Mouse (Mus musculus): Measurements from ENCODE around the gene Ebf1.

Ebf1 gene

DNA sequence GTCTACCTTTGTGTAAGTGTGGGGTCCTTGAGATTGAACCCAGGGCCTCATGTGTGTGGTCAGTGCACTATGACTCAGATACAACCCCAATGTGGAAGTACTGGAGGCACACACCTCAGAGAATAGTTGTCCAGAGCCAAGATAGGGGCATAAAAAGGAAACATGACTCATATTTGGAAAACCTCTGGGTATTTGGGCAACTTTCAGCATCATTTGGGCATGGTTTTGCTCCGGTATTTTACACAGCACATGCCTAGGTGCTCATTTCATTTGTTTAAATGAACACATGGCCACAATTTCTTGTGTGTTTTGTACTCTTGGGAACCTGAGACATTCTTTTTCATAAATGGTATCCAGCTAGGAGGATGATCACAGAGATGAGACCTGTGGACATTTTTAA, 161.9 kb downstream of the Ebf1 start:
- no peak for DNase-seq (ENCODE audit: low spot score)

DNA sequence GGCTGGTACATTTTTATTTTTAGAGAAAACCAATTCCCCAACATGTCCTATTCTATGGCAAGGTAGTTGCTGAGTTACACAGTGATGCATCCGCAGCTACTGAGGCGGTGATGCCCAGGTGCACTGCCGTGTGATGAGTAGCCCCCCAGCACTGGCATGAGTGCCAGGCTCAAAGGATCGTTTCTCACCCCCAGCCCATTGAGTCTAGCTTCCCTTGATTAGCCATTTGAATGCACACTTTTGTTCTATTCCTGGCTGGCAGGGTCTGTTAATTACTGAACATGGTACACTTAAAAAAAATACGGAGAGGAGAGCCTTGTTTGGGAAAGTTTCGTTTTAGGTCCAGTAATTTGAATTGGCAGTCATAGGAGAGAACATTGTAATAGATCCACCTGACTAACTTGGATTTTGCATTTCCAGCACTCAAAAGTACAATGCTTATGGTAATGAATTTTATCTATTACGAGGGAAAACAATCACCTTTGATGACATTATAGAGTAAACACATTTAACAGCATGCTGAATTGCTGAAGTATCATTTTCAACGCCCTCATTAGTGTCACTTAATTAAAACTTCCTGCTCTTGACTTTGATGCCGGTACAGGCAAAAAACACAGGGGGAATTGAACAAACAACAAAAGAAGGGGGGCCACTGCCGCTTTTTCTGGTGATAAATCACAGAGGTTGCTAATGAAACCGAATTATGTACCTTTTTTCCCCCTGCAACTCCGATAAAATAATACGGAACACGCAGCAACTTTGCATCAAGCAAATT, 167.3 kb downstream of the Ebf1 start:
- DNase-seq (ENCODE audit: low spot score): no peak

DNA sequence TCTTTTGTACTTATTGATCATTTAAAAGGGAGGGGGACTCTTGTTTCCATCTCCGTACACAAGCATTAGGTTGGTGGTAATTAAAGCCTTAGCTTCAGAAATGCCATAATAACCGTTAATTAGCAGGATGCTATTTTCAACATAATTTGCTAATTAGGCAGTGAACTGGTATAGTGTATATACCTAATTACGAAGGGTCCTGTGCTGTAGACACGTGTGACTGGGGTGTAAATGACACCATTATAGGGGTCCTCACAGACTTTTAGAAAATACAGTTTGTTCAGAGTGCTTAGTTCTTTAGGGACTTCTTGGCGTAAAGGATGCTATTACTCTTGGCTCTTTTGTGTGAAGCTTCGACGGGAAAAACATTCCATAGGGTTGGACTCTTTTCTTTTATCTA, 167.9 kb downstream of the Ebf1 start:
- no peak for DNase-seq (ENCODE audit: low spot score)

DNA sequence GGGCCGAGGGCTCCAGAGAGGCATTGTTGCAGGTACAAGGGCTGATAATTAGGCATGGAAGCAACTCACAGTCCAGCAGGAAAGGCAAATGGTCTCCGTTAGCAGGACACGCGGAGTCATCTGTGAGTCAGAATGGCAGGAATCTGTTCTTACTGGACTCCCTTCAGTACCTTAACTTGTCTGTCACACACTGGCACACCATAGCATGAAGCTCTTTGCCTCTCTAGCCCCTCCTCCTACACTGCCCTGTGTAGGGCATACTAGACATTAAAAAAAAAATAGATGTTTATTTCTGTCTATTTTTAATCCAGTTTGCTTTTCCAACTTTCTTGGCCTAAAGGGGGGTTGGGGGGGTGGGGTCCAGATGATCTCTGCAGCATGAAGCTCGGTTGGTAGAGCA, 168.4 kb downstream of the Ebf1 start:
- no peak for DNase-seq (ENCODE audit: low spot score)

DNA sequence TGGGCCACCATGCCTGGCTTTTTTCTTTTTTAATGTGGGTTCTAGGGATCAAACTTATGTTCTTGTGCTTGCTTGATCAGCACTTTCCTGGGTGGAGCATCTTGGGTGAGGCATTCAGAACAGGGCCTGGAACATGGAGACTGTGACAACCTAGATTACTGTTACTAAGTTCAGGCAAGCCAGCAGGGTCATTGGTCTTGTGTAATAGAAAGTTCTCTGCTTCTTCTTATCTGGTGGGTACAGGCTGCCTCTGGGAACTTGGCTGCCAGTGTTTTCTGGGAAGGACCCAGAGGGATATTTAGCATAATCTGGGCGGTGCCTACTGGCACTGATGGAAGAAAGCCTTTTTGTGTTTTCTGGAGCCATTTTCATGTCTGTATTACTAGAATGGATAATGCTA, 170.9 kb downstream of the Ebf1 start:
- DNase-seq (ENCODE audit: low spot score): no peak

DNA sequence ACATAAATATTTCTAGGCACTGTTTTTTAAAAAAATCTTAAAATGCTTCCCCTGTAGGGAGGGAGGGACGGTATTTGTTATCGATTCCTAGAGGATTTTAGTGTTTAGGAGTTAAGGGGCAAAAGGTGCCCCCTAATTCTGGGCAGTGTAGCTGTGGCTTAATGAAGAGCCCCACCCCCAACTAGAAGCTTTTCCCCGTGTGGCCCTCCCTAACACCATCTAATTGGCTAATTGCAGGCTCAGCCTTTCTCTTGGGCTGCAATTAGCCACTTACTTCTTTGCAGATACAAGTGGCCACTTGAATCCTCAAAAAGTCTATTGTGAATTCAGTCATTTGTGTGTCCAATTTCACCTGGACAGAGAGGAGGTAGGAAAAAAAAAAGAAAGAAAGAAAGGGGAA, 175.7 kb downstream of the Ebf1 start:
- no peak for DNase-seq (ENCODE audit: low spot score)

DNA sequence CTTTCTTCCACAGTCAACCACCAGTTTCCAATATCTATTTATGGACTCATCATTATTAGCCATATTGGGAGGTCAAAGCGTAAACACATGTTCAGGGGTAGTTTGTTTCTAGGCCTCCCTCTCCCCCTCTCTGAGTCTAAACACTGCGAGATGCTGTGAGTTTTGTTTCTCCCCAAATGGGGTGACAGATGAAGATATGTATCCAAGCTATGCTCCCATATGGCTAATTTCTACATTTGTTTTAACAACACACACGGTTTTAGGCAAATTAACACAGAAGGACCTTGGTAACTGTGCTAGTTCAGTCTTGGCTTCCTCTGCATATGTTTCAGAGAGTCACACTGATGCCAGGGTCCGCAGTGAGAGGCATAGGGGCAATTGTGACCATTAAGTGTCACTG, 177.8 kb downstream of the Ebf1 start:
- no peak for DNase-seq (ENCODE audit: low spot score)

DNA sequence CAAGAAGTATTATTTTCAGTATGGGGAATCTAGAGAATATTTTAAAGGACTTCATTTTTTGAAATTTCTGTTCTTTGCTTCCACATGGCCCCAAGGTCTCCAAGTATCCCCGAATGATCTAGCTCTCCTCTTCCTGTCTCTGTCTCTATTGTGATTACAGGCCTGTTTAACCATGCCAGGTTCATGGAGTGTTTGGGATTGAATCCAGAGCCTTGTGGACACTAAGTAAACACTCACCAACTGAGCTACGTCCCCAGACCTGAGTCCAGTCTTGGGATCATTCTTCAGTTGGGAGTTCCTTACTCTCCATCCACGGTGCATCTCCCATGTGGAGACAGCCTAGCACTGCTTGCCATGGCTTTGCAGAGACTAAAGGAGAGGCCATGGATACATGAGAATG, 178.7 kb downstream of the Ebf1 start:
- DNase-seq (ENCODE audit: low spot score): no peak

DNA sequence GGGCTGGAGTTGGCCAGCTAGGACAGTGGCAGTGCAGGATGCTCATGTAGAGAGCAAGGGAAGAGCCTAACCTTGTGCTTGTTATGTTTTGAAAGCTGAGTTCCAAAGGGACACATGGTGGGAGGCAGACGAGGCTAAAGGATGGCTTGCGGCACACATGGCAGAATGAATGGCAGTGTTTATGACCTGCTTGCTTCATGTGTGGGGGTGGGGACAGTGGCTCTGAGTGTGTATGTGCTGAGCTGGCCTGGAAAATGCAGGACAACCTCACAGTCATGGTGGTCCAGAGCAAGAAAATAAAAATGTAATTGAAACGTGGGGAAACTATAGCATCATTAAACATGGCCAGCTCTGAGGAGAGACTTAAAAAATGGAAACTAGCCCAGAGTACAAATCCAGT, 181.2 kb downstream of the Ebf1 start:
- DNase-seq (ENCODE audit: low spot score): no peak

DNA sequence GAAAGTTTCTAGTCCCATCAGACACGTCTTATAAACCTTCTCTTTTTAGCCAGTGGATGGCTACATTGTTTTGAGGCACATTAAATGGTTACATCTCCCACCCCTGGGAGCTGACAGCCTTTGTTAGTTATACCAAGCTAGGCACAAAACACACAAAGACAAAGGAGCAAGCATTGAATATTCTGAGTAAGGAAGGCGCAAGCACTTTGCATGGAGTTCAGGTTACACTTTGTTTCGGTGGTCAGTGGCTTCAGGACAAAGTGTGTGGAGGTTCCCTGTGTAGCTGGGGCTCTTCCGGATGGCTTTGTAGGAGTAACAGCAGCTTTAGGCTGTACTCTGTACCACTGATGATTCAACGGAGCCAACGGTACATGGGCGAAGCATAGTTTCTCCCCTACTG, 186.9 kb downstream of the Ebf1 start:
- DNase-seq (ENCODE audit: low spot score): no peak

DNA sequence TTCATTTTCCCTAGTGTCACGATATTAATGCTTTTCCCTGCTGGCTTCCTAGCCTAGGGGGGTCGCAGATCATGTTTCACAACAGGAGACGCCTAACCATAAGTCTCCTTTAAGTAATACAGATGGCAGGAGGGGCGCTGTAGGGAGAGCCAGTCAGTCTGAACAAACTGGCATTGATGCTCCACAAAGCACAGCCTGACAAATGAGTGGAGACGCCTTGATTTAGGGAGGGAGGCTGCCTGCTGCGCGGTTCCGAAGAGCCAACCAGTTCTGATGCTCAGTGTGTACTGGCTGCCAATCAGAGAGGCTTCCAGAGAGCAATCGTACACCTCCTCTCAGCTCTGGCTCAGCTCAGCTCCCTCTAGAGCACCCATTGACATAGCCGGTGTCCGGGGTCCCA, 189.5 kb downstream of the Ebf1 start:
- DNase-seq (ENCODE audit: low spot score): no peak

DNA sequence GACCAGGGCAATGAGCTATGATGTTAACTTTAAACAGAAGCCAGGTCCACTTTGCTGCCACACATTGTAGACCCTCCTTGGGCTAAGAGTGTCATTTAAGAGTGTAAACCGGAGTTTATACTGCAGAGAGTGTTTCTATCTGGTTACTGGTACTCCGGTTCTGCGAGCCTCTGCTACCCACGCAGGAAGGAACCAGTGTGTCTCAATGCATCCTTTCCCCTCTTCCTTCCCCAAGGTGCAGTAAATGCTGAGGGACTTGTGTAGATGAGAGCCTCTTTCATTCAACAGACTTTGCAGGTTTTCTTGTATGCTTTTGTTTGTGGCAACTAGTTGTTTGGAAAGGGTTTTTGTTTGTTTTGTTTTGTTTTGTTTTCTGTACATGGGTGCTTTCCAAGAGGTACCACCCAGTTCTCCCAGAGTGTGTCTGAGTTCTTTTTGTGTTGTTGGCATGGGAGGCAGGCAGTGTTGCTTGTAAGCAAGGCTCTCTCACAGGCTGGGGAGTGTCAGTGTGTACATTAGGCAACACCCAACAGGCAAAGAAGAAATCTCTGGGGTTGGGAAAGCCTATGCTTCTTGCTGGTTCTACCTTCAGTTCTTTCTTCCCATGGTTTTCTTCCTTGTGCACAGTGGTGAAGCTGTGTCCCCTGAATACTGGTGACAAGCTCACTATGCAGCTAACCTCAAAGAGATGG, 191.9 kb downstream of the Ebf1 start:
- DNase-seq (ENCODE audit: low spot score): no peak

DNA sequence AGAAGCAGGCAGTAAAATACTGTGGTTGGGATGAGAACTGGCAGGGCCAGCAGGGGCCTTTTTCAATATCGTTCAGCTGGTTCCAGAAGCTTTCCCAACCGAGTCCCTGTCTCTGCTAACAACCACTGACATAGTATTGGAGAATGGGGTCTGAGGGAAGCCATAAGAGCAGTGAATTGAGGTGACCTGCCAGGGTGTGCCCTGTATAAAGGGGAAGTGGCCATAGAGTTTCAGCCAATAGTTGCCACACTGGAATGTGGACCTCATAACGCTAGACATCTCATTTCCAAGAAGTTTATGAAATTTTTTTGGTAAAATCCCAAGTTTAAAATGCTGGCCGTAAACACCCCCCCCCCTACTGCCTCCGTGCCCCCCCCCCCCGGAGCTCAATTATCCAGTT, 193.9 kb downstream of the Ebf1 start:
- no peak for DNase-seq (ENCODE audit: low spot score)

DNA sequence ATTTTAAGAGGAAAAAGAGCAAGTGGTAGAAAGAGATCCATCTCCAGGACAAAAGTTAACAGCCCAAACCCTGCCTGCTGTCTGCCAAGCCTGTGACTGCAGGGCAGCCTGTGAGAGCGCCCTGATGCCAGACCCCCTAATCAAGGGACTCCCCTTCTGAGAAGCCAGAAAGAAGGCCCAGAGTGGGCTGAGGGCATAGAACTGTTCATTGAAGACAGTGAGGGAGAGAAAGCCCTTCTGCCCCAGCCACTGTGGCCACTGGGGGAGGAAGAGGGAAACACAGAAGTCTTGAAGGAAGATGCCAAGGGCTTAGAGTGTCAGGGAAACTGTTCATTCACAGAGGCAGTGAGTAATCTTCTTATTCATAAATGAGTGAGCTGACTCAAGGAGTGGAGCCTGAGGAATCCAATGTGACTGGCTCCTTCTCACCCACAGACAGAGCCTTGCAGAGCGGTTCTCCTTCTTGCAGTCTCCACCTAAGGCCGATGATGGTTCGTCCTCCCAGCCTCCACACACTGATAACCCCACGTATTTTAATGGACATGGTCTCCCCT, 195.2 kb downstream of the Ebf1 start:
- DNase-seq (ENCODE audit: low spot score): no peak

DNA sequence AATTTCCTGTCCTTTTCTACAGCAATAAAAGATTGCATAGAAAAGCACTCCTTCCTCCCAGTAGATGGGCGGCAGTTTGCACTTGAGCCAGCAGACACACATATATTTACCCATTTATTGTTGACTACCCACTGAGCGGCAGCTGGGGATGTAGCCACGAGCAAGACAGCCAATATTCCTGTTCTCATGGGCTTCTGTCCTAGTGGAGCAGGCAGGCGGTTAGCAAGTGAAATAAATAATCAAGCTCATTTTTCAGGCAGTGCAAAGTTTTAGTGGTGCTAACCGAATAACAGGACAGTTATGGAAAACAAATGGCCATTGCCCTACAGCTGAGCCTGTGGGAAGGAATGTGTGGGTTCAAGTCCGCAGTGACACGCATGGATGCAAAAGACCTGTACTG, 196.4 kb downstream of the Ebf1 start:
- DNase-seq (ENCODE audit: low spot score): no peak

DNA sequence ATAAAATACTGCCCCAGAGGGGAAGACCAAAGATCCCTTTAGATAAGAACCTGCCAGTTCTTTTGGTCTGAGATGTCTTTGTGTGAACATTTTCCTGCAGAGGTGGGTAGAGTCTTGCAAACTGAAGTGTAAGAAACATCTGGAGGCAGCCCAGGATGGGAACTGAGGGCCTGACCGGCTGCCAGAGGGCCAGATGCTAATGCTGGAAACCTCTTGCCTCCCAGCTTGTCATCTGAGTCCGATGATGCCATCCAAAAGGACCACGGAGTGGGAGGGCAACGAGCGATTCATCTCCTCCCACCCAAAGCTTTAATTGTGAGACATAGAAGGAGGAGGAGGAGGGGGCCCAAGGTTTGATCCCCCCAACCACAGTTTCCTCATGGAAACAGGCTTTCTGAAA, 197.7 kb downstream of the Ebf1 start:
- no peak for DNase-seq (ENCODE audit: low spot score)

DNA sequence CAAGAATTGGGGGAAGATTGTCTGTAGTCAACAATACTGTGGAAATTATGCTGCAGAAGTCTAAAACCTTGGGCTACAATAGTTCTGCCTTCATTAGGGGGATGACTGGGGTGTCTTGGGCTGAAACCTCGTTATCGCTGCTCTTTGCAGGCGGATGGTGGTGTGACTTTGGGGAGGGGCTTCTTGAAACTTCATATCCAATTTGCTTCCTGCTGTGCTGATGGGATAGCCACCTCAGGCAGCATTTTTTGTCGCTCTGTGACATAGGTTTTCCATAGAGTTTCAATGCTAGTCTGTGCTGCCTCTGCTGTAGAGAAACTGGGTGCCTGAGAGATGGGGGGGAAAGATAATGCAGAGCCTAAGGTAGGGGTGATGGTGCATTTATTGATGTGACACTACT, 198.9 kb downstream of the Ebf1 start:
- DNase-seq (ENCODE audit: low spot score): no peak

DNA sequence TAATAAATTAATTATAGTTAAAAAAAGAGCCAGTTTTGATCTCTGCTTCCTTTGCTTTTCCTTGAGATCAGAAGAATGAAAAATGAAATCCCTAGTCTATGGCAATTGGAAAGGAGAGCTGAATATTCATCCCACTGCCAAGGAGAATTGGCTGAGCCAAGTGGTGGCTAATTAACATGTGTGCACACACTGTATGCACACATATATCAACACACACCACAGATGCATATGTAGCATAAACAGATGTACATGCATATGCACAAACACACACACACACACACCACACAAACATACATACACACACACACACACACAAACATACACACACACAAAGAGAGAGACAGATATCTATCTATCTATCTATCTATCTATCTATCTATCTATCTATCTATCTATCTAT, 205.2 kb downstream of the Ebf1 start:
- DNase-seq (ENCODE audit: low spot score): no peak

DNA sequence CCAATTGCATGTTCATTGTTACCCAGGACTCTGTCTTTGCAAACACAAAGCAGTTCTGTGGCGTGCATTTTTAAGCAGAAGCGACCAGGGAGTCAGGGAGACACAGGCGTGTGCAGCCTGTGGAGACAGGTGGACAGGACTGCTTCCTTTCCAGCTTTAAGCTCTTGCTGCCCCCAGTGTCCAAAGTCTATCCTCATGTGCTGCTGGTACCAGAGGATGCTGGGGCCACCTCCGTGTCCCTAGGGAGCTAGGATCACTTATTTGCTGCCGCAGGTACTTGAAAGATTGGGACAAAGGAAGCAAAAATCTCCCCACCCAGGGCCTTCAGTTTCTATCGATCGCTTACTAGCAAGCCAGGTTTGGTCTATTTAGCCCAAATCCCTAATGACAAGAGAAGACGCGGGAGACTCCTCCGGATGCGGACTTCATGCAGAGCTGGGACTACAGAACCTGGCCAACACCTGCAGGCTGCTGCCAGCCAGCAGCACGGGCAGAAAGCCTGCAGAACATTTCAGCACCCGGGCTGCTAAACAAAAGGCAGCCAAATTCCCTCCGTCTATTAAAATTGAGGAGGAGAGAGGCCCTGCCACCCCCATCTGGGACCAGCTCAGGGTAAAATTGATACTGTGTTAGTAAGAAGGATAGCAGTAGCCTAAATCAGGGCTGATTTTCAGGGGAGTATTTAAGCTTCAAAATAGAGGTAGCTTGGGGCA, 215.3 kb downstream of the Ebf1 start:
- DNase-seq (ENCODE audit: low spot score): no peak

DNA sequence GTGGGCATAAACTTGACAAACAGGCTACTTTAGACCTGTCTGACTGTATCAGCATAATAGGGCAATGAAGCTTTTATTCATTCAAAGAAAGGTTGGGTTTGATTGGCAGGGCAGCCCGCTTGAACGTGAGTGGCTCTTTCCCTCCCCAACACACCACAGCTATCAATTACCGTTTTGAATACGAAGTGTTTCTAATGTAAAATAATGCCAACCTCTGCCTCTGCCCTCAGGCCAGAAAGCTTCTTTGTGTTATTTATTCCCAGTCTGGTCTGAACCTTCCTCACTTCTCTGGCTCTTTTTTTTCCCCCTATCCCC, 215.8 kb downstream of the Ebf1 start:
- no peak for DNase-seq (ENCODE audit: low spot score)

DNA sequence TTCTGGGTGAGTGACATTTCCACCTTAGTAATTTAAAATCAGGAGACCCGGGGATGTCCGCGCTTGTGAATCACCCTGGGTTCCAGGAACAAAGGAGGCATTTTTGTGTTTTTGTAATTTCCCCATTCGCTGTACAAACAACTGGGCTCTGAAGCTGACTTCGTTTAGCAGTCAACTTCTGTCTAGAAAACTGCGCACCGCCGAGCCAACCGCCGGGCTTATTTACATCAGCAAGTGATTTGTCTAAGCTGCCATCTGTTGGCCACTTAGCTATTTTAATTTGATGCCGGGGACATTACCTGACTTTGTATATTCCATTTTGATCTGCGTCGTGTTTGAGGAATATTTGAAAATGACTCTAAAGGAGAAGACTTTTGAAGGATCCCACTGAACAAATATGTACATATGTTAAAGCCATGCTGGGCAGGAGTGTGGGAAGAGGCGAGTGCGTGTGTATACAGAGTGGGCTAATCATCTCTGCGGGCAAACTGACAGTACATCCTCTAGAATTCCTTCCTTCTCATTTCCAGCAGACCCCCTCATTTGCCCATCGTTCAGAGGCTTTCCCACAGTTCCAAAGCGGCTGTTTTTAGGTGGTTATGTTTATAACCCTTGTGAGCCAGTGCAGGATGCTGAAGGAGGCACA, 216.4 kb downstream of the Ebf1 start:
- no peak for DNase-seq (ENCODE audit: low spot score)

DNA sequence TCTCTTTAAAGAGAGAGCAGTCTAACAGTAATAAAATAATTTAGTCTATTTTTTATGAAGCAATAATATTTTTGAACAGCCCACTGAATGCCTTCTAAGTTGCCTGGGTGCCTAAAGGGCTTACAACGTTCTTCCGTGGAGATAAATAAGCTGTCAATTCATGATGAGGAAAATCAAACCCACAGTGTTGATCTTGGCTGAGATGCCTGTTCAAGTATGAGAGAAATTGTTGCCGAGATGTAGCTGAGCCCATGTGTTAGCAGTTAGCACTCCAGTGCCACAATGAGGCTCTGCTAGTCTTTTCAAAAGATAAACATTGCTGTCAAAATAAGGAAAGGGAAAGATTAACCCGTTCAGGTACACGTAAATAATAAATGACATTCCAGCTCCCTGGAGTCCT, 218.0 kb downstream of the Ebf1 start:
- DNase-seq (ENCODE audit: low spot score): no peak

DNA sequence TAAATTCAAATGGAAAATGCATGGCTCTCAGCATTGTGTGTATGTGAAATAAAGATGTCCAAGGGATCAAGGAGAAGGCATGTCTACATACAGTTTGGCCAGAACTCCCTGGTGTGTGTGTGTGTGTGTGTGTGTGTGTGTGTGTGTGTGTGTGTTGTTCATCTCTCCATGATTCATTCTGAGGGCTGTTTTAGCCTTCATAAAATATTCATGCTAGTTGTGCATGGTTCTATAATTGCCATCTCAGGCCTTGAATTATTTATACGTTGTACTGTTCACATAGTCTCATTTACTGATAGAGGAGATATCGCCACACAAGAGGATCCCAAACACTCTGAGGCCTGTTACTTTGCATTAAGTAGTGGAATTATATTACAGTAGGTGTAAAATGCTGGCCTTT, 220.5 kb downstream of the Ebf1 start:
- DNase-seq (ENCODE audit: low spot score): no peak

Measured in urinary bladder, postnatal 10 days (tissue).